Mouse (Mus musculus) bone marrow, adult 2 months (tissue): ENCODE data around the gene Ring1.

ENCODE experiments used
- CTCF ChIP-seq: fragments of 200-500 bp; IDR thresholded peaks from 2 replicates; pipeline ENCODE4 v1.5.1; 2011; ENCODE audit warnings: low read length, control low read depth; ENCODE audit not compliant: control insufficient read depth, insufficient read depth
- POLR2A ChIP-seq: fragments of 200-500 bp; IDR thresholded peaks from 2 replicates; pipeline ENCODE4 v1.6.1; 2011; ENCODE audit warnings: low read depth, mild to moderate bottlenecking, control low read depth, low read length, borderline replicate concordance; ENCODE audit not compliant: control insufficient read depth

DNA sequence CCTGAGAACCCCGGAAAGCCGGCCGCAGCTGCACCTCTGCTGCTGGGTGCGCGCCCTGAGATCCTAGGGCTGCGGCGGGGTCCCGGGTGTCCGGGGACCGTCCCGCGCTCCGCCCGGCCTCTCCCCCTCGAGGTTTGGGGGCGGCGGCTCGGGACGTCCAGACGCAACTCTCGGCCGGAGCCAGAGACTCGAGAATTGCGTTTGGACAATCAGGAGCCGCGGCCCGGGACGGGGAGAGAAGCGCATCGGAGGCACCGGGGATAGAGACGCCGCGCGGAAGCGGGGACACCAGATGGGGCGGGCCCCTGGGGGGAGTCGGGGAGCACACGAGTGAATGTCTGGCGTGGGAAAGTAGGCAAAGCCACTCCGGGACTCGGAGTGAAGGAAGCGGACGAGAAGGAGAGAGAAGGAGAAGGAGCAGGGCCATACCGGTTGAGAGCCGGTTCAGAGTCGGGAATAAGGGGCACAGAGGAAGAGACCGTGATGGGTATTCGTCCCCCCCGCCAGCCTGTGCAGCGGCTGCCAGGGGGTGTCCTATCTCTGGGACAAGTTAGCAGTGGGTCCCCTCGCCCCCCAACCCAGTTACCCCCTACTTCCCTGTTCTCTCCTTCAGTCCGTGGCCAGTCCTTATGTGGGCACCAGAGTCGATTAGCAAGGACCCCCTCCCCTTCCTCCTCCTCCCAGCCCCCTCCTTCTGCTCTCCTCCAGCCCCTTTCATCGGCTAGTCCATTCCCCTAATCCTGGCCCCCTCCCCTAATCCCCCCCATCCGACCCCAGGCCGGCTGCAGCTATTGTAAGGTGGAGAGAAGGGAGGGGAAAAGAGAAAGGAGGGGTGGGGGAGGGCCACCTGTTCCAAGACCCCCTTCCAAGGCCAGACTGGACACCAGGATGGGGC, 628 bp upstream of the Ring1 start:
- TF ChIP-seq POLR2A, result no peak
- TF ChIP-seq CTCF, result no peak
